Mouse (Mus musculus) liver, embryonic 14.5 days (tissue): ENCODE data around the gene Scap.

Experiments
- CTCF ChIP-seq: IDR thresholded peaks from 2 replicates; pipeline ENCODE4 v1.5.1; 2016; ENCODE audit warnings: antibody characterized with exemption, low read depth, control low read depth
- EP300 ChIP-seq: IDR thresholded peaks from 2 replicates; pipeline ENCODE4 v1.6.1; 2016; ENCODE audit warnings: antibody characterized with exemption, low read depth

GRCm38 (mm10) chr9:110375668-110376067 lies 42.6 kb downstream of the Scap start:
- TF ChIP-seq EP300 (no peak), CTCF (no peak)
